Mouse (Mus musculus) heart, embryonic 14.5 days (tissue): ENCODE data around the gene Esrrg. TPM values are rescaled to one million over a fixed set of nuclear protein-coding genes. Genes with fewer than 3 reads are reported as not detected.

ENCODE experiments used
- ATAC-seq: fragments of 200-750 bp; cut with Nextera tagmentation; 2 replicates; pipeline ENCODE4 v1.8.0; 2017; ENCODE audit warnings: low read depth, moderate TSS enrichment; ENCODE audit not compliant: insufficient number of reproducible peaks, insufficient read depth, low FRiP score
- H3K27ac ChIP-seq, 2 experiments: fragments of 200-500 bp in 1 of 2; fragments of 300-500 bp in 1 of 2; sonication (generic) in 1 of 2; replicated peaks in 1 of 2; 2 replicates each; pipeline ENCODE4 v1.5.1; 2012 to 2014; ENCODE audit warnings: low read depth in 2 of 2, low read length in 2 of 2, control low read depth in 1 of 2, mild to moderate bottlenecking in 1 of 2, mixed read lengths in 1 of 2; ENCODE audit not compliant: control insufficient read depth in 1 of 2, insufficient read depth in 1 of 2
- H3K27me3 ChIP-seq: fragments of 300-500 bp; sonication (generic); 2 replicates; pipeline ENCODE4 v1.6.1; 2014; ENCODE audit warnings: mild to moderate bottlenecking, low read length, control low read depth; ENCODE audit not compliant: control insufficient read depth, insufficient read depth
- H3K36me3 ChIP-seq: fragments of 300-500 bp; sonication (generic); 2 replicates; pipeline ENCODE4 v1.6.1; 2014; ENCODE audit warnings: mild to moderate bottlenecking, control low read depth, low read length, mixed read lengths; ENCODE audit not compliant: control insufficient read depth, insufficient read depth
- H3K4me1 ChIP-seq, 2 experiments: fragments of 200-500 bp in 1 of 2; fragments of 300-500 bp in 1 of 2; sonication (generic) in 1 of 2; 2 replicates each; pipeline ENCODE4 v1.6.1; 2012 to 2014; ENCODE audit warnings: low read length in 2 of 2, control low read depth in 1 of 2, mixed read lengths in 1 of 2; ENCODE audit not compliant: control insufficient read depth in 2 of 2, insufficient read depth in 2 of 2
- H3K4me2 ChIP-seq: fragments of 300-500 bp; sonication (generic); 2 replicates; pipeline ENCODE4 v1.6.1; 2014; ENCODE audit warnings: mild to moderate bottlenecking, low read length
- H3K4me3 ChIP-seq, 2 experiments: fragments of 200-500 bp in 1 of 2; fragments of 300-500 bp in 1 of 2; sonication (generic) in 1 of 2; 2 replicates each; pipeline ENCODE4 v1.5.1; 2012 to 2014; ENCODE audit warnings: low read length in 2 of 2, mild to moderate bottlenecking in 2 of 2, control low read depth in 1 of 2, low read depth in 1 of 2, moderate library complexity in 1 of 2; ENCODE audit not compliant: control insufficient read depth in 1 of 2, insufficient read depth in 1 of 2
- H3K9ac ChIP-seq: fragments of 300-500 bp; sonication (generic); 2 replicates; pipeline ENCODE4 v1.6.1; 2014; ENCODE audit warnings: mild to moderate bottlenecking, low read length
- H3K9me3 ChIP-seq: fragments of 300-500 bp; sonication (generic); 2 replicates; pipeline ENCODE4 v1.6.1; 2016; ENCODE audit warnings: low read length, control low read depth; ENCODE audit not compliant: control insufficient read depth
- WGBS: fragments of 180-500 bp; shearing (Covaris S2); extraction: QIAGEN DNeasy Blood & Tissue Kit; methylation state at CpG from one replicate; pipeline ENCODE4 v1.1.7; 2014; 5-methylcytosine and 5-hydroxymethylcytosine counted together
- polyA plus RNA-seq: library from polyadenylated mRNA; unstranded; fragments of >200 nt; fragmentation: Nextera tagmentation; extraction: Ambion mirVana; gene quantifications from 2 replicates; pipeline ENCODE4 v1.2.1, GENCODE M21; 2014

Gene Esrrg
- polyA plus RNA-seq, 1 experiment from 2014 or later: 31.2 TPM

DNA sequence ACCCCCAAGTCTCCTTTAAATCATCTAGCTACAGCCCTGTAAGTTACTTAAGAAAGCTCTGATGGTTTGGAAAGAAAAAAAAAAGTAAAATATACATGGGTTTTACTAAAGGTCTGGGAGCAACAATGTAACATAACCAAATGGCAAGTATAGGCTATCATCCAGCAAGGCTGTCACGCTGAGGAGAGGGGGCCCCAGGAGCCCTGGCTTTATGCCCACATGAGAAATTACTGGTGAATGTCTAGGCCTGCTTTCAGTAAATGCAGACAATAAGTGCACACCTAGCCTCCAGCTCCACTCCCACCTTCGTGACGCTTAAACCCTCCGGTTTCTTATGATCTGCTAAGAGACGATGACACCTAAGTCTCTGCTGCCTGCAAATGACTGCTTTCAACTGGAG, 360.9 kb downstream of the Esrrg start:
- peaks cover 13 to 48% of the 10 kb centered on the region in 2 experiments for H3K4me1 ChIP-seq
- no peak overlapping the region for H3K4me3 ChIP-seq
- H3K27me3 ChIP-seq: no peaks in the 10 kb centered on the region
- no peak overlapping the region for H3K4me2 ChIP-seq
- ATAC-seq: no peak
- 0 out of 2 replicates have a peak overlapping the region, but pooled peaks have one; percentile 35 for H3K9ac ChIP-seq
- no peaks in the 10 kb centered on the region for H3K36me3 ChIP-seq
- peak overlapping the region in 1 of 2 experiments; percentile 48; a peak in 1 of 4 replicates for H3K27ac ChIP-seq
- no peaks in the 10 kb centered on the region for H3K9me3 ChIP-seq
- WGBS: 54% methylated on average over 5 of the region's 5 CpGs

DNA sequence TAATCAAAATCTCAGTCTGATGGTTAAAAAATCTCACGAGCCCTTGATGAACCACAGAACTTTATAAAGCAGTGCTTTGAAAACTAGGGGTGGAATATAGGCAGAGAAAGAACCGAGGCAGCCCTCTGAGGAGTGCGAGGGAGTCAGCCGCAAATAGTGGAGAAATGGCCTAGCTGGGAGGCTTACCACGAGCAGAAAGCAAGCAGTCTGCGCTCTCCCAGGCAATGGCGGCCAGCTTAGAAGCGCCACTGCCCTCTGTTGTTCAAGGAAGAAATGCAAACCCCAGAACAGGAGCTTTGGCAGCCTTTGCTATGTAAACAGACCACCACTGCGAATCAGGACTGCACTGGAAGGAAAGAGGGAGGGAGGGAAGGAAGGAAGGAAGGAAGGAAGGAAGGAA, 365.8 kb downstream of the Esrrg start:
- Histone ChIP-seq H3K9ac (no peak overlapping the region), H3K4me1 (peaks cover 3 to 23% of the 10 kb centered on the region in 2 experiments), H3K4me2 (no peak overlapping the region), H3K4me3 (no peak overlapping the region), H3K9me3 (no peaks in the 10 kb centered on the region), H3K27ac (peak overlapping the region; percentile 5 to 55; a peak in 3 of 4 replicates), H3K36me3 (no peaks in the 10 kb centered on the region), H3K27me3 (no peaks in the 10 kb centered on the region)
- peak; percentile 53; the same call in 1 of the 2 replicates for ATAC-seq
- WGBS: 12% methylated on average over 9 of the region's 9 CpGs

DNA sequence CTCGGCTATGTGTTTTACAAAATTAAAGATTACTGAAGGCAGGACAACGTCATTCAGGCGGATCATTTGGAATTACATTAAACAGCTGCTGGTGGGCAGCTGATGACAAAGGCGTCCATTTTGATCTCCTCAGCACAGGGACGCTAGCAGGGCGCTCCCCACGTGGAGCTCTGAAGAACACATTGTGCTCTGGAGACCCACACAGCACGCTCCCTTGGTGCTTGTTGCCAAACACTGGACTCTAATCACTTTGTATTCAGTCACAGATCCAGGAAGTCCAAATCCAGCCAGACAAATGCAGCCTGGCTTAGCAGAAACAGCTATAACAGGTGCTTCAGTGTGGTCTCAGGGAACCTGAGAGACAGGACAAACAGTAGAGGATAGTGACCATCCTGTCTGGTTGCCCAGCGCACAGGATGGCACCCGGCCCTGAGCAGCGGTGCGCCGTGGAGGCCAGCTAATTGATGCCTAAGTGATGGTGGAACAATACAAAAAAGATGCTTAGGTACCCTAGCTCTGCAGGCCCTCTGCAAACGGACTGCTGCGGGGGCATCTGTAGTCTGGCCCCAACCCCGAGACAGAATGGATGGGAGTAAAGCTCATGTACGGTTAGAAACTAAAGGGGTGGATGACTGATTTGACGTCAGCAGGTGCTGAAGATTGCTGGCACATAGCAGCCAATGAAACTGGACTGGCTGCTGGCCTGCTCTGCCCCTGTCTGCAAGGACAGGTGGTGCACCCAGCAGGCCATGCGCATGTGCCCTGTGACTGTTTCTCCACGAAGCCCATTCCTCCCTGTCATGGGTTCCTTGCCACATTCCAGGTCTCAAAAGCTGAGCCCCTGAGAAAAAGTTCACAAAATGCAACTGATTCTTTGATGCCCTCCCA, 367.1 kb downstream of the Esrrg start:
- H3K4me3 ChIP-seq: no peak overlapping the region
- no peak for ATAC-seq
- no peak overlapping the region for H3K4me2 ChIP-seq
- 82% methylated on average over 20 of the region's 20 CpGs for WGBS
- no peak overlapping the region for H3K9ac ChIP-seq
- H3K9me3 ChIP-seq: no peaks in the 10 kb centered on the region
- no peaks in the 10 kb centered on the region for H3K27me3 ChIP-seq
- H3K27ac ChIP-seq: no peak overlapping the region; a peak in 1 of 4 replicates
- H3K4me1 ChIP-seq: peaks cover 0 to 19% of the 10 kb centered on the region in 2 experiments; a peak in 3 of 4 replicates
- H3K36me3 ChIP-seq: no peaks in the 10 kb centered on the region

DNA sequence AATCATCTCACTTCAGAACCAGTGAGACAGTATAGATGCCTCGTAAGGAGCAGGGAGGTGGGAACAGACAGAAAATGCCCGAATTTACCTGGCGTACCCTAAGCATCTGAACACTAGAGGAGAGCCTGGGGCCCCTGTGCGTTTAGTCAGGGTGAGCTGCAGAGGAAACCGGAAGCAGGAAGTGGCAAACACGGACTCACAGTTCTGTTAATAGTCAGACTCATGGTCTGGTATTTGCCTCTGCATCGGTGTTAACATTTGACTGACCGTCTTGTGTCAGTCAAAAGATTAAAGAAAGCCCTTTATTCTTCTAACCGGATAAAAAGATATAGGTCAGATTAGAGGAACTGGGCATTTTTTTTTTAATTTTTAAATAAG, 367.8 kb downstream of the Esrrg start:
- Histone ChIP-seq H3K9ac (no peak overlapping the region), H3K4me3 (no peak overlapping the region), H3K9me3 (no peaks in the 10 kb centered on the region), H3K4me2 (no peak overlapping the region), H3K27me3 (no peaks in the 10 kb centered on the region), H3K36me3 (no peaks in the 10 kb centered on the region), H3K27ac (no peak overlapping the region), H3K4me1 (peaks cover 0 to 12% of the 10 kb centered on the region in 2 experiments; a peak in 3 of 4 replicates)
- 65% methylated on average over 9 of the region's 9 CpGs for WGBS
- ATAC-seq: no peak

DNA sequence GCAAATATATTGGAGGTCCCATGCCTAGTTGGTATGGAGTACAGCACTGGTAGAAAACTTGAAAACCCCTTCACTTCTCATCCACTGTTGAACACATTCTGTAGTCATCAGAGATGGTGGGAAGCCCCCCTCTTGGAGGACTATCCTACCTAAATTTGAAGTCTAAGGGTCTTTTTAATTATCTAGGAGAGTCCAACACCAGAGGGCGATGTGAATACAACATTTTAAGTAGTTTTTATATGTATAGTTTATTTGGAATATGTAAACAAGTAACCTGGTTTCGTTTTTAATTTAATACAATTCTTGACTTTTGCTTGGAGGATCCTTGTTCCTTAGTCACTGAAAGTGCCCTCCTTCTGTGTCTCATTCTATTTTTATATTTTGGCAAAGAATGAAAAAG, 372.4 kb downstream of the Esrrg start:
- Histone ChIP-seq H3K4me1 (peaks cover 0 to 12% of the 10 kb centered on the region in 2 experiments; a peak in 2 of 4 replicates), H3K4me2 (no peak overlapping the region), H3K4me3 (no peak overlapping the region), H3K9me3 (no peaks in the 10 kb centered on the region), H3K27ac (no peak overlapping the region), H3K9ac (no peak overlapping the region), H3K27me3 (no peaks in the 10 kb centered on the region), H3K36me3 (no peaks in the 10 kb centered on the region)
- no peak for ATAC-seq
- 75% methylated on average over 2 of the region's 2 CpGs for WGBS

DNA sequence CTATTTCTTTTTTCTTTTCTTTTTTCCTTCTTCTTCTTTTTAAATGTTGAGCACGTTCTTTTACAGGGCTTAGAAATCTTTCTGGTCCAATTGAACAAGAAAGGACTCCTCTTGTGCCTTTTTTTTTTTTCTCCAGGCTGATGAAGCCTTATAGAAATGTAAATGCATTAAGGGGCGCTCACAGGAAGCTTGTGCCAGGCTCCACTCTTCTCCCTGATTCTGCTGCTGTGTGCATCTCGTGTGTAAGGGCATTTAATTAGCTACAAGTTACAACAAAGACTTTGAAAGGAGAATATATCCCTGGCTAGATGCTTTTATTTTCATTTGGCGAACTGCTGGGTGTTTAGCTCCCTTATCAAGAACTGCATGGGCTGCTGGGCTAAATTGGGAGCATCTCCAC, 374.6 kb downstream of the Esrrg start:
- Histone ChIP-seq H3K4me2 (no peak overlapping the region), H3K9ac (no peak overlapping the region), H3K36me3 (no peaks in the 10 kb centered on the region), H3K27me3 (no peaks in the 10 kb centered on the region), H3K27ac (no peak overlapping the region), H3K9me3 (no peaks in the 10 kb centered on the region), H3K4me1 (peaks cover 0 to 9% of the 10 kb centered on the region in 2 experiments; a peak in 2 of 4 replicates), H3K4me3 (no peak overlapping the region)
- ATAC-seq: no peak
- 49% methylated on average over 4 of the region's 4 CpGs for WGBS

DNA sequence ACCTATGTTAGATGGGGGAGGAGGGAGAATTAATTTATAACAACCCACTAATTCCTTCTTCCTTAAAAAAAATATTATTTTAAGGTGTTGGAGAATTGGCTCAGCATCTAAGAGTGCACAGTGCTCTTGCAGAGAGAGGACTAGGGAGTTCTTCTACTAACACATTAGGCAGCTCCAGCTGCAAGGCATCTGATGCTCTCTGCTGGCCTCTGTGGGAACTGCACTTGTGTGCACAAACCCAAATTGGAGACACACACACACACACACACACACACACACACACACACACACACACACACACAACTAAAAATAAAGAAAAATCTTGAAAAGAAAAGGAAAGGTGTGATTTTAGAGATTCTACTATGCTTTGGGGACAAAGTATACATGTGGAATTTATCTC, 381.6 kb downstream of the Esrrg start:
- ATAC-seq: no peak
- no peaks in the 10 kb centered on the region for H3K4me1 ChIP-seq
- no peak overlapping the region for H3K4me3 ChIP-seq
- H3K9me3 ChIP-seq: no peaks in the 10 kb centered on the region
- H3K36me3 ChIP-seq: no peaks in the 10 kb centered on the region
- no peak overlapping the region for H3K4me2 ChIP-seq
- H3K27me3 ChIP-seq: no peaks in the 10 kb centered on the region
- H3K27ac ChIP-seq: no peak overlapping the region
- H3K9ac ChIP-seq: no peak overlapping the region
